Mouse (Mus musculus): Measurements from ENCODE around the gene Jtb.

DNA sequence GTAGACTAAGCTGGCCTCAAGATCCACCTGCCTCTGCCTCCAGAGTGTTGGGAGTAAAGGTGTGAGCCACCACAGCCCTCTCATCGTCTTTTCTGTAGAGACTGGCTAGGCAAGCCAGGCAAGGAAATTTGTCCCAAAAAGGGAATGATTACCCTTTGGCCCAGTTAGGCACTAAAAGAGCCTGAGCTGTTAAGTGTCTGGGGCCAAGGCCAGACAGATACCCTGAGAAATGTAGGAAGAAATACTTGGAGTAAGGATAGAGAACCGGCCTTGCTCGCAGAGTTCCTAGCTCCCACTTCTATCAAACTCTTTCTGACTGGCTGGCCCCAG, 16.2 kb downstream of the Jtb start:
- TF ChIP-seq CTCF (IDR thresholded peaks at IDR 0.05; ENCODE audit: low read depth) (no peak), EP300 (optimal IDR thresholded peaks at IDR 0.05) (no peak)

Measured in stomach, postnatal 0 days (tissue).